Comparison of ENCODE assay signal across 8 mouse cellular contexts in the genomic region with DNA sequence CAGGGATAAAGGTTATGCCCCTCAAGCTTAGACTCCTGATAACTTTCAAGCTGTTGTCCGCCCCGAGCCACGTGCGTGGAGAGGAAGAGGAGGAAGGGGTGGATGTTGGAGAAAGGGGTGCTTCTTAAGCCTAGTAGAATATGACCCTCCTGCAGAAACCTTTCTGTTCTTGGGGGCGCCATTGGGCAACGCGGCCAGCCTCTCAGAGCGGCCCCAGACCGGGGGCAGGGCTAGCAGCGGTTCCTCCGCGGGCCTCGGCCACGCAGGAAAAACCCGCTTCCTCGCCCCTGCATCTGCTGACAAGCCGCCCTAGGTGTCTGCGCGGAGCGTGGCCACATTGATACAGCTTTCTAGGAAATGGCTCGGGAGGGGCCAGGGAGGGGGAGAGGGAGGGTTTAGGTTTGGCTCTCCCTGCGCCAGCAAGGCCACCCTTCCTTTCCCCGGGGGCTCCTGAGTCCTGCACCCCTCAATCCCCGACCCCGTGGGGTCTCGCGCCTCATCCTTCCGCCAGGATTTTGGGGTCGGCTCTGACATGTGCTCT. TPM values are rescaled to one million over a fixed set of nuclear protein-coding genes. Genes with fewer than 3 reads are reported as not detected.
A peak's percentile ranks its signal among the peaks of the same experiment; 100 is the strongest.
DNase-seq lines count a peak whose midpoint lies in the region; ATAC-seq and TF ChIP-seq lines count a peak whose summit lies in the region.

No protein-coding gene starts in this region.

- ATAC-seq in activated CD4-positive, CD25-positive, alpha-beta regulatory T cell, adult 4 months, result peak; percentile 19
- peak; percentile 7 for ATAC-seq in forebrain, embryonic 13.5 days
- ATAC-seq in hindbrain, embryonic 16.5 days, result peak; percentile 7
- peak; percentile 67 for ATAC-seq in liver, embryonic 13.5 days (ENCODE audit: low read depth)

- H3K36me3 ChIP-seq in CH12.LX (replicated peaks in 1 of 2; ENCODE audit: control insufficient read depth in 1 of 2, insufficient read depth in 1 of 2, low read length in 1 of 2), result peaks cover 8 to 19% of the 10 kb centered on the region in 2 experiments
- H3K36me3 ChIP-seq in forebrain, embryonic 13.5 days (ENCODE audit: poor library complexity, severe bottlenecking), result peaks cover 6% of the 10 kb centered on the region; the same call in 1 of the 2 replicates
- no peaks in the 10 kb centered on the region for H3K36me3 ChIP-seq in hindbrain, embryonic 16.5 days (ENCODE audit: control insufficient read depth, insufficient read depth, low read length)
- H3K36me3 ChIP-seq in liver, embryonic 13.5 days, result no peaks in the 10 kb centered on the region

- peak in 1 of 2 experiments; percentile 54; a peak in 2 of 4 replicates for TF ChIP-seq CTCF in CH12.LX (conservative IDR thresholded peaks at IDR 0.05 in 1 of 2, IDR thresholded peaks at IDR 0.05 in 1 of 2; ENCODE audit: low read depth in 2 of 2, low read length in 2 of 2)

- H3K27me3 ChIP-seq in CH12.LX (replicated peaks), result peaks cover 21% of the 10 kb centered on the region
- H3K27me3 ChIP-seq in forebrain, embryonic 13.5 days, result peaks cover 32% of the 10 kb centered on the region
- H3K27me3 ChIP-seq in hindbrain, embryonic 16.5 days (replicated peaks; ENCODE audit: control insufficient read depth, insufficient read depth, low read length), result peaks cover 25% of the 10 kb centered on the region
- peaks cover 86% of the 10 kb centered on the region for H3K27me3 ChIP-seq in liver, embryonic 13.5 days

- DNase-seq in CH12.LX (ENCODE audit: extremely low read depth), result peak; percentile 55
- DNase-seq in liver, embryonic 13.5 days, result peak; percentile 61
- peak; percentile 76 for DNase-seq in neural tube, embryonic 10.5 days (ENCODE audit: extremely low spot score, low spot score)
- peak; percentile 37 to 45 for DNase-seq in thymus, adult 18-20 months
- DNase-seq in cerebellum, adult 9-11 months, result no peak

- H3K4me3 ChIP-seq in CH12.LX (replicated peaks in 1 of 3; ENCODE audit: low read depth in 2 of 3, low read length in 2 of 3, poor library complexity in 1 of 3), result peak overlapping the region; percentile 23 to 61 (median 53)
- H3K4me3 ChIP-seq in forebrain, embryonic 13.5 days, result peak overlapping the region; percentile 78
- H3K4me3 ChIP-seq in hindbrain, embryonic 16.5 days (ENCODE audit: low read length), result peak overlapping the region; percentile 44
- H3K4me3 ChIP-seq in liver, embryonic 13.5 days (replicated peaks), result peak overlapping the region; percentile 67

- peak; percentile 43 for TF ChIP-seq RAD21 in CH12.LX (IDR thresholded peaks at IDR 0.05; ENCODE audit: low read depth, low read length)

- in situ Hi-C loops in CH12.LX (cut with MboI; ENCODE audit: low pct_ligation_motif_present, low pct_unique_long_range_greater_than_20kb, low sequenced_read_pairs), result loop anchor here (5.0 kb wide), 1 partner anchor 91 kb away; no protein-coding TSS in a partner anchor

- 0 out of 2 replicates have a peak, but pooled peaks have one; percentile 26 for TF ChIP-seq EP300 in CH12.LX (IDR thresholded peaks at IDR 0.05; ENCODE audit: low read length)

- peaks cover 5 to 43% of the 10 kb centered on the region in 2 experiments for H3K4me1 ChIP-seq in CH12.LX (ENCODE audit: control insufficient read depth in 1 of 2, insufficient read depth in 2 of 2)
- H3K4me1 ChIP-seq in forebrain, embryonic 13.5 days, result peaks cover 71% of the 10 kb centered on the region
- peaks cover 53% of the 10 kb centered on the region for H3K4me1 ChIP-seq in hindbrain, embryonic 16.5 days (ENCODE audit: control insufficient read depth, insufficient read depth, low read depth, low read length)
- peaks cover 73% of the 10 kb centered on the region for H3K4me1 ChIP-seq in liver, embryonic 13.5 days (replicated peaks)

- WGBS in forebrain, embryonic 13.5 days, result under 1% methylated on average over 29 of the region's 29 CpGs
- WGBS in hindbrain, embryonic 16.5 days, result 0% methylated on average over 29 of the region's 29 CpGs
- WGBS in liver, embryonic 13.5 days (ENCODE audit: insufficient replicate concordance), result under 1% methylated on average over 29 of the region's 29 CpGs

- H3K9ac ChIP-seq in CH12.LX (ENCODE audit: insufficient read depth, low read depth), result peak overlapping the region; percentile 83
- peak overlapping the region; percentile 63 for H3K9ac ChIP-seq in forebrain, embryonic 13.5 days
- peak overlapping the region; percentile 64 for H3K9ac ChIP-seq in hindbrain, embryonic 16.5 days (ENCODE audit: low read depth, low read length)
- H3K9ac ChIP-seq in liver, embryonic 13.5 days, result peak overlapping the region; percentile 67

- H3K27ac ChIP-seq in CH12.LX (ENCODE audit: insufficient read depth, low read depth), result peak overlapping the region; percentile 78
- H3K27ac ChIP-seq in forebrain, embryonic 13.5 days, result peak overlapping the region; percentile 83
- peak overlapping the region; percentile 53 for H3K27ac ChIP-seq in hindbrain, embryonic 16.5 days (ENCODE audit: low read depth, low read length)
- H3K27ac ChIP-seq in liver, embryonic 13.5 days, result peak overlapping the region; percentile 85

- dilution Hi-C loops in CH12.LX (cut with MboI; ENCODE audit: extremely low pct_ligation_motif_present, extremely low pct_unique_long_range_greater_than_20kb, low sequenced_read_pairs), result no loop called here

- H3K4me2 ChIP-seq in CH12.LX (ENCODE audit: insufficient read depth, low read depth, poor library complexity, severe bottlenecking), result peak overlapping the region; percentile 97
- H3K4me2 ChIP-seq in forebrain, embryonic 13.5 days, result peak overlapping the region; percentile 91
- H3K4me2 ChIP-seq in hindbrain, embryonic 16.5 days (ENCODE audit: low read length), result peak overlapping the region; percentile 64
- peak overlapping the region; percentile 86 for H3K4me2 ChIP-seq in liver, embryonic 13.5 days

- peak; percentile 17 for TF ChIP-seq POLR2A in CH12.LX (IDR thresholded peaks at IDR 0.05; ENCODE audit: low read depth, low read length)

- H3K79me2 ChIP-seq in CH12.LX (replicated peaks; ENCODE audit: control insufficient read depth, extremely low read depth, insufficient read depth, poor library complexity, severe bottlenecking), result peaks cover 29% of the 10 kb centered on the region

- H3K9me3 ChIP-seq in CH12.LX (replicated peaks; ENCODE audit: low read length), result no peaks in the 10 kb centered on the region
- H3K9me3 ChIP-seq in forebrain, embryonic 13.5 days (replicated peaks), result no peaks in the 10 kb centered on the region
- H3K9me3 ChIP-seq in hindbrain, embryonic 16.5 days (ENCODE audit: control insufficient read depth, low read length), result no peaks in the 10 kb centered on the region
- no peaks in the 10 kb centered on the region for H3K9me3 ChIP-seq in liver, embryonic 13.5 days (replicated peaks)

TF ChIP-seq in CH12.LX, 34 proteins besides CTCF, POLR2A, EP300 and RAD21 (continues in another document):
- 0 out of 2 replicates have a peak, but pooled peaks have one; percentile 48 for TF ChIP-seq MYC (IDR thresholded peaks at IDR 0.05; ENCODE audit: low read depth, low read length)
- TF ChIP-seq NELFE (IDR thresholded peaks at IDR 0.05; ENCODE audit: low read depth, low read length), result 0 out of 2 replicates have a peak, but pooled peaks have one; percentile 23
- no peak for TF ChIP-seq USF2 (conservative IDR thresholded peaks at IDR 0.05; ENCODE audit: low read depth, low read length)
- no peak for TF ChIP-seq ZC3H11A (IDR thresholded peaks at IDR 0.05; ENCODE audit: low read depth, low read length)
- no peak for TF ChIP-seq POLR2AphosphoS2 (IDR thresholded peaks at IDR 0.05; ENCODE audit: low read depth, low read length)
- no peak; the same call in 1 of the 2 replicates for TF ChIP-seq IRF4 (IDR thresholded peaks at IDR 0.05; ENCODE audit: low read depth, low read length)
- no peak for TF ChIP-seq ELF1 (IDR thresholded peaks at IDR 0.05; ENCODE audit: low read depth, low read length)
- peak; percentile 51 for TF ChIP-seq MAZ (IDR thresholded peaks at IDR 0.05; ENCODE audit: low read depth, low read length)
- peak; percentile 19; the same call in 1 of the 2 replicates for TF ChIP-seq SIN3A (IDR thresholded peaks at IDR 0.05; ENCODE audit: low read length)
- no peak for TF ChIP-seq PAX5 (IDR thresholded peaks at IDR 0.05; ENCODE audit: low read length)
- TF ChIP-seq RCOR1 (conservative IDR thresholded peaks at IDR 0.05; ENCODE audit: low read depth, low read length), result no peak
- peak; percentile 68 for TF ChIP-seq BHLHE40 (IDR thresholded peaks at IDR 0.05; ENCODE audit: low read depth, low read length)
- 0 out of 2 replicates have a peak, but pooled peaks have one; percentile 4 for TF ChIP-seq NRF1 (IDR thresholded peaks at IDR 0.05; ENCODE audit: low read depth, low read length)
- TF ChIP-seq TCF12 (IDR thresholded peaks at IDR 0.05; ENCODE audit: low read depth, low read length), result no peak
- TF ChIP-seq SMC3 (IDR thresholded peaks at IDR 0.05; ENCODE audit: low read depth, low read length), result peak; percentile 28; the same call in 1 of the 2 replicates
- no peak; the same call in none of the 2 replicates for TF ChIP-seq ZMIZ1 (IDR thresholded peaks at IDR 0.05; ENCODE audit: low read depth, low read length)
- TF ChIP-seq CHD2 (IDR thresholded peaks at IDR 0.05; ENCODE audit: low read length), result no peak
- TF ChIP-seq MAX (IDR thresholded peaks at IDR 0.05; ENCODE audit: low read length), result peak; percentile 80
- no peak; the same call in 1 of the 2 replicates for TF ChIP-seq ETS1 (conservative IDR thresholded peaks at IDR 0.05; ENCODE audit: low read depth, low read length)
- no peak for TF ChIP-seq MEF2A (IDR thresholded peaks at IDR 0.05; ENCODE audit: borderline replicate concordance, low read depth, low read length)

RNA-seq across cellular contexts. Expression of gene Ccnd2, which starts 0.4 kb away (rescaled TPM):
- total RNA-seq in CH12.LX (2012; rRNA removed) (99.4 and 146 TPM in 2 replicates), CH12.LX (2014; rRNA removed) (33.5 and 42.4 TPM in 2 replicates)
- 255 and 299 TPM in 2 replicates for polyA plus RNA-seq in CH12.LX (2012; ENCODE audit: insufficient read length, low read depth)
- 100 to 1,000 TPM; 863 to 906 TPM for polyA plus RNA-seq in activated CD4-positive, CD25-positive, alpha-beta regulatory T cell, adult 4 months (2017; shearing (Covaris generic))
- polyA plus RNA-seq in forebrain, embryonic 13.5 days (2015; fragmentation: Nextera tagmentation; extraction: Ambion mirVana), result 1,785 and 2,054 TPM in 2 replicates
- 248 and 340 TPM in 2 replicates for polyA plus RNA-seq in hindbrain, embryonic 16.5 days (2015; fragmentation: Nextera tagmentation; extraction: Ambion mirVana)
- polyA plus RNA-seq in liver, embryonic 13.5 days (2015; fragmentation: Nextera tagmentation; extraction: Ambion mirVana), result 109 and 129 TPM in 2 replicates

RNA-seq across cellular contexts. Expression of gene Tigar, which starts 42.3 kb away (rescaled TPM):
- total RNA-seq in CH12.LX (2012; rRNA removed) (8.9 and 12.4 TPM in 2 replicates), CH12.LX (2014; rRNA removed) (11.5 and 11.8 TPM in 2 replicates)
- polyA plus RNA-seq in CH12.LX (2012; ENCODE audit: insufficient read length, low read depth), result 18.6 and 20.8 TPM in 2 replicates
- 1 to 10 TPM; 6.7 to 8.2 TPM for polyA plus RNA-seq in activated CD4-positive, CD25-positive, alpha-beta regulatory T cell, adult 4 months (2017; shearing (Covaris generic))
- polyA plus RNA-seq in forebrain, embryonic 13.5 days (2015; fragmentation: Nextera tagmentation; extraction: Ambion mirVana), result 6.6 and 7.0 TPM in 2 replicates
- 6.0 and 8.6 TPM in 2 replicates for polyA plus RNA-seq in hindbrain, embryonic 16.5 days (2015; fragmentation: Nextera tagmentation; extraction: Ambion mirVana)
- 1.0 and 1.4 TPM in 2 replicates for polyA plus RNA-seq in liver, embryonic 13.5 days (2015; fragmentation: Nextera tagmentation; extraction: Ambion mirVana)

Comparison
In these comparisons a context has a peak if more than half of its experiments do, and no peak if none do; other contexts are left out.
1. ATAC-seq: peak in every context shown above with its lines; median percentile 67 in liver, embryonic 13.5 days; 19 in activated CD4-positive, CD25-positive, alpha-beta regulatory T cell, adult 4 months; 7 in forebrain, embryonic 13.5 days; 7 in hindbrain, embryonic 16.5 days.